Mouse (Mus musculus) 3134 (cell line): ENCODE measurements at regions not wholly inside any gene's neighbourhood (a gene's known extent, or its start where the extent isn't known, plus 50 kb on each side); places are given as distances from the start of the nearest gene placed in this dataset.
A peak's percentile ranks its signal among the peaks of the same experiment; 100 is the strongest.

Experiments
- DNase-seq: peaks from one replicate; pipeline ENCODE4 v3.0.0-alpha.2; 2011; ENCODE audit warnings: low spot score; ENCODE audit not compliant: insufficient read length; ENCODE audit errors: extremely low read depth

- DNase-seq, result no peak
Observed at GRCm38 (mm10) chr19:23044510-23045464, 96.2 kb upstream of the Klf9 start.

GRCm38 (mm10) chr19:23051456-23051855 is 89.6 kb upstream of the Klf9 start:
- no peak for DNase-seq

- peak; percentile 7 for DNase-seq
Observed at GRCm38 (mm10) chr19:23054440-23054839, 86.6 kb upstream of the Klf9 start.

GRCm38 (mm10) chr19:23055916-23056805 is 84.9 kb upstream of the Klf9 start:
- no peak for DNase-seq

GRCm38 (mm10) chr19:23056851-23057707 is 83.9 kb upstream of the Klf9 start:
- DNase-seq, result no peak

GRCm38 (mm10) chr19:23057739-23058501 is 83.1 kb upstream of the Klf9 start:
- DNase-seq, result no peak

- DNase-seq, result no peak
Observed at GRCm38 (mm10) chr19:23058502-23058900, 82.5 kb upstream of the Klf9 start.

GRCm38 (mm10) chr19:23061081-23061640 is 79.9 kb upstream of the Klf9 start:
- DNase-seq, result no peak

GRCm38 (mm10) chr19:23061906-23062305 is 79.1 kb upstream of the Klf9 start:
- no peak for DNase-seq

- DNase-seq, result no peak
Observed at GRCm38 (mm10) chr19:23062851-23063250, 78.2 kb upstream of the Klf9 start.

GRCm38 (mm10) chr19:23065548-23065947 is 75.5 kb upstream of the Klf9 start:
- no peak for DNase-seq

- DNase-seq, result no peak
Observed at GRCm38 (mm10) chr19:23066726-23067125, 74.3 kb upstream of the Klf9 start.

- DNase-seq, result no peak
Observed at GRCm38 (mm10) chr19:23068600-23068999, 72.4 kb upstream of the Klf9 start.

- no peak for DNase-seq
Observed at GRCm38 (mm10) chr19:23069656-23070055, 71.4 kb upstream of the Klf9 start.

- DNase-seq, result no peak
Observed at GRCm38 (mm10) chr19:23071000-23071399, 70.0 kb upstream of the Klf9 start.

- no peak for DNase-seq
Observed at GRCm38 (mm10) chr19:23074602-23075570, 66.1 kb upstream of the Klf9 start.

- no peak for DNase-seq
Observed at GRCm38 (mm10) chr19:23075790-23076189, 65.2 kb upstream of the Klf9 start.

- DNase-seq, result no peak
Observed at GRCm38 (mm10) chr19:23085173-23085660, 55.8 kb upstream of the Klf9 start.
